24 mouse cellular contexts compared by ENCODE assay signal in genomic region chr2:150967491-150967890, GRCm38 (mm10).
DNase-seq lines count a peak whose midpoint lies in the region; ATAC-seq lines count a peak whose summit lies in the region.
"Had no signal": no experiment of that assay in that cellular context is flagged by ENCODE, and none has a peak within 500 bp of the region (broad histone marks: within the 10 kb centered on the region; RNA-seq: fewer than 3 reads in every experiment).

No protein-coding gene starts in this region.

- intact Hi-C loops in heart, postnatal 25 days (cut with DNase I): no loop called here

- no peak overlapping the region for H3K4me3 ChIP-seq in liver, embryonic 11.5 days (ENCODE audit: low read depth, low read length)
- H3K4me3 ChIP-seq: embryonic facial prominence, embryonic 10.5 days; embryonic facial prominence, embryonic 12.5 days; forebrain, embryonic 13.5 days; forebrain, embryonic 15.5 days had no signal

- no peak overlapping the region for H3K27ac ChIP-seq in liver, embryonic 11.5 days (ENCODE audit: low read depth, low read length)
- H3K27ac ChIP-seq: embryonic facial prominence, embryonic 10.5 days; embryonic facial prominence, embryonic 12.5 days; forebrain, embryonic 13.5 days; forebrain, embryonic 15.5 days had no signal

- H3K4me2 ChIP-seq in liver, embryonic 11.5 days: no peak overlapping the region
- H3K4me2 ChIP-seq: embryonic facial prominence, embryonic 12.5 days; forebrain, embryonic 13.5 days; forebrain, embryonic 15.5 days had no signal

- no peaks in the 10 kb centered on the region; the same call in 1 of the 2 replicates for H3K36me3 ChIP-seq in liver, embryonic 11.5 days (ENCODE audit: control insufficient read depth, insufficient read depth, low read length)

- no peaks in the 10 kb centered on the region for H3K4me1 ChIP-seq in liver, embryonic 11.5 days (replicated peaks; ENCODE audit: control insufficient read depth, insufficient read depth, low read length)
- H3K4me1 ChIP-seq: embryonic facial prominence, embryonic 10.5 days; embryonic facial prominence, embryonic 12.5 days; forebrain, embryonic 13.5 days; forebrain, embryonic 15.5 days had no signal

- ATAC-seq in liver, embryonic 11.5 days (replicated peaks; ENCODE audit: low FRiP score): no peak
- ATAC-seq: activated CD4-positive, CD25-positive, alpha-beta regulatory T cell, adult 4 months; CD4-positive, CD25-positive, alpha-beta regulatory T cell, adult 4 months; forebrain, embryonic 13.5 days; forebrain, embryonic 15.5 days; Patski had no signal

- peak; percentile 71 for DNase-seq in heart, adult 11 months
- DNase-seq in heart, postnatal 25 days (ENCODE audit: low spot score): no peak
- peak; percentile 1 for DNase-seq in liver
- DNase-seq in liver, embryonic 11.5 days (ENCODE audit: low spot score): no peak
- DNase-seq in urinary bladder, adult 2 months (ENCODE audit: low spot score): peak; percentile 3
- DNase-seq in urinary bladder, adult 18-20 months (ENCODE audit: low spot score in 2 of 2): no peak
- DNase-seq: adrenal gland, adult 8-10 months; adrenal gland, postnatal 14 days; adrenal gland, postnatal 36 days; B cell, adult 2 months; cerebellum, adult 11-12 months; cerebellum, adult 2 months; cerebellum, adult 9-10 months; cerebellum, postnatal 10 days; cerebellum, postnatal 25 days had no signal

- 94% methylated on average over 2 of the region's 2 CpGs for WGBS in liver, embryonic 11.5 days

- no peak overlapping the region for H3K9ac ChIP-seq in liver, embryonic 11.5 days (ENCODE audit: low read depth, low read length)
- H3K9ac ChIP-seq: embryonic facial prominence, embryonic 12.5 days; forebrain, embryonic 13.5 days; forebrain, embryonic 15.5 days had no signal

- H3K27me3 ChIP-seq in liver, embryonic 11.5 days (replicated peaks; ENCODE audit: control insufficient read depth, insufficient read depth, low read length): no peaks in the 10 kb centered on the region
- H3K27me3 ChIP-seq: CH12.LX; embryonic facial prominence, embryonic 12.5 days; forebrain, embryonic 13.5 days; forebrain, embryonic 15.5 days; Patski had no signal

- H3K9me3 ChIP-seq in liver, embryonic 11.5 days (ENCODE audit: control insufficient read depth, low read length): no peaks in the 10 kb centered on the region
- H3K9me3 ChIP-seq: embryonic facial prominence, embryonic 10.5 days; embryonic facial prominence, embryonic 12.5 days; forebrain, embryonic 13.5 days; forebrain, embryonic 15.5 days; G1E had no signal

Comparison
In these comparisons a context has a peak if more than half of its experiments do, and no peak if none do; other contexts are left out.
1. DNase-seq: peak in heart, adult 11 months (single experiment), liver (single experiment) and urinary bladder, adult 2 months (single experiment); none in heart, postnatal 25 days (single experiment), liver, embryonic 11.5 days (single experiment) and urinary bladder, adult 18-20 months (0 of 2).